Mouse (Mus musculus): ENCODE measurements around the gene Clock.
A peak's percentile ranks its signal among the peaks of the same experiment; 100 is the strongest.

Gene Clock

DNA sequence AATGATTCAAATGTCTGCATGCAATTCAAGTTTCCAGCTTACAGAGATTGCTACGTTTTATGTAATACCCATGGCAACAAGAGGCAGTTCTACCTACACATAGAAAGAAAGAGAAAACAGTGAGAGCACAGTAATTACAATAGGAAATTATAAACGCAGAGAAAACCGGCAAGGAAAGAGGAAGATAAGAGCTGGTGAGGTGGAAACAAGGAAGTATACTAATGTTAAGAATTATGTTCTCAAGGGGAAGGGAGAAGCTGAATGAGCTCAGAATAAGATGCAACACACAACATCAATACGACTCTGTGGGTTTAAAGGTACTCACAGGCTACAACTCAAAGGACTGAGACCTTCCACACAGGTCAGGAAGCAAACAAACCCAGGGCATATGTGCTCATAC is 29.6 kb downstream of the Clock start:
- DNase-seq: no peak

DNA sequence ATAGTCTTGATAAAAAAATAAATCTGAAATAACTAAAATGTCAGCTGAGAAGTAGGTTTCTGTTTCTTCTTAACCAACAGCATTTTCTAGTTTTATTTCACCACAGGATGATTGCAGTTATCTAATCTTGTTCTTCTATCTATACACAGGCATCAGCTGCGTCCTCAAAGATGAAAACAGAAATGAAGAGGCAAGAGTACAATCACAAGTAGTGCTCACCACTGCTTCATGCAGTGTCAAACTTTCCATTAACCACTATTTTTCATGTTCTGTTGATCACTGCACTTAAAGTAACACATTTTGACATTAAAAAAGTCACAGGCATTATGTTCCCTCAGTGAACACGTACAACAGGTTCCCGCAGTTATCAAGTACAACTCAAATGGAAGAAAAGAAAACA is 53.6 kb downstream of the Clock start:
- no peak for DNase-seq

GRCm38 (mm10) chr5:76246539-76246938 is 58.1 kb downstream of the Clock start:
- DNase-seq: no peak

DNA sequence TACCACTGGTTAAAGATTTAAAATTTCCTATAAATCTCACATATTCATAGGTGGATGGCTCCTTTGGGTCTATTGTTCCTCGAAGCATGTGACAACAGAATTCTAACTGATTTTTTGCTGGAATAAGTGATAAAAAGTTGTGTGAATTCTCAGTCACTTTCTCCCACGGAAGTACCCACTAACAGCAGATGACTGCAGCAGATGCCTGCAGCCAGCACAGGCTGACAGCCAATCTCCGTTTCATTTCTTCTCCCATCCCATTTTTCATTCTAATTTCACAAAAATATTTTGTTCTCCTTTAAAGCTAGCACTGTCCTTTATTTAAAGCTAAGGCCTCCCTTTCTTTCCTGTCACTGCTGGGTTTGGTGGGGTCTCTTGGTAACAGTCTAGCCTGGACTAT is 59.2 kb downstream of the Clock start:
- DNase-seq: no peak

GRCm38 (mm10) chr5:76244430-76244829 is 60.2 kb downstream of the Clock start:
- DNase-seq: no peak

DNA sequence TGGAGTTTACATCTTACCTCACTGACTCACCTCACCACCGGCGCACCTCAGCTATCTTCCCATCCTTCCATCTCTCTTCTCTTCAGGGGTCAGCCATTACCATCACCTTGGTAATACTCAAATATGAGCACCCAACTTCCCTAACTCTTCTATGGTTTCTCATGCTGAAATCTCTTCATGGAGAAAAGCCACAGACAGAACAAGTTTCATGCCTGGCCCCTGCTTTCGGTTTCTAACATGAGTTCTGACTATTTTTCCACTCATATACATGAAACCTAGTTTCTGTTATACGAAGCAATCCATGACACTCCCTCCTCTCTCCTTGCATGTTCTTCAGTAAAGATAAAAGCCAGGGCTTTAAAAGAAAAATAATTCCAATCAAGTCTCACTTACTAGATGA is 60.7 kb downstream of the Clock start:
- DNase-seq: no peak

- DNase-seq: no peak
Observed at GRCm38 (mm10) chr5:76243274-76243673, 61.3 kb downstream of the Clock start.

GRCm38 (mm10) chr5:76231171-76231855 is 73.3 kb downstream of the Clock start:
- no peak for DNase-seq

GRCm38 (mm10) chr5:76216691-76217090 is 87.9 kb downstream of the Clock start:
- DNase-seq: no peak

DNA sequence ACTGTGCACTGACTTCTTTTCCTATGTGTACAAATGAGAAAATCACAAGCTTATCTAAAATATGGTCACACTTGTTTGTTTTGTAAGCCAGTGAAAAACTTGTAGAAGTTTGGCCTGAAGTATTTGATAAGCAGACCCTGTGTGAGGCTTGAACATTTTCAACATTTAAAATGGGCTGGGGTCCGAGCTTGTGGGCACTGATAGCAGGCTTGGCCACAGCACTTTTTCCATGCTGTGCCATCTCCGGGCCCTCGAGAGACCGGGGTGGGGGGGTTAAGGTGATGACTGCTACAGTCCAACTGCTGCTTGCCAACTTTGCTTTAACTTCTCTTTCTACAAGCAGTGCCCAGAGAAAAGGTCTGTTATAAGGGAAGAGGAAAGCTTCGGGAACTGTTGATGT is 96.5 kb downstream of the Clock start:
- DNase-seq: no peak

- DNase-seq: no peak
Observed at GRCm38 (mm10) chr5:76205886-76206285, 98.7 kb downstream of the Clock start.

GRCm38 (mm10) chr5:76203171-76203570 is 101.4 kb downstream of the Clock start:
- DNase-seq: no peak

GRCm38 (mm10) chr5:76199346-76199745 is 105.2 kb downstream of the Clock start:
- DNase-seq: no peak

- DNase-seq: no peak
Observed at GRCm38 (mm10) chr5:76194377-76194945, 110.1 kb downstream of the Clock start.

- no peak for DNase-seq
Observed at GRCm38 (mm10) chr5:76193075-76193474, 111.5 kb downstream of the Clock start.

DNA sequence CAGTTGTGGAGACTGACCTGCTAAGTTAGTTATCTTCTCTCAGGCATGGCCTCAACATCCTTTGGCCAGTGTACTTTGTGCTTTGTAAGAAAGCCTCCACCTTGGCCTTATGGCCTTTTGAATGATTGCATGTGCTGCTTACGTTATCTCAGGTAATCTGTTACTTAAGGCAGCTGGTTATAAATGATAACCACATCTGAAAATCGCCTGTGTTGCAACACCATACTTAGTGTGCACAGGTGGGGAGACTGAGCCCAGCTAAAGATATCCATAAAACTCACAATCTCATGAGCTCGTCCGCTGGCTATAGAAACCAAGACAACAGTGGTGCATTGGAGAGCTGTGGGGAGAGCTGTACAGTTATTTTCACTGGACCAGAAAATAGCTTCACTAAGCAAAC is 114.0 kb downstream of the Clock start:
- DNase-seq: no peak

GRCm38 (mm10) chr5:76187885-76188284 is 116.7 kb downstream of the Clock start:
- no peak for DNase-seq

DNA sequence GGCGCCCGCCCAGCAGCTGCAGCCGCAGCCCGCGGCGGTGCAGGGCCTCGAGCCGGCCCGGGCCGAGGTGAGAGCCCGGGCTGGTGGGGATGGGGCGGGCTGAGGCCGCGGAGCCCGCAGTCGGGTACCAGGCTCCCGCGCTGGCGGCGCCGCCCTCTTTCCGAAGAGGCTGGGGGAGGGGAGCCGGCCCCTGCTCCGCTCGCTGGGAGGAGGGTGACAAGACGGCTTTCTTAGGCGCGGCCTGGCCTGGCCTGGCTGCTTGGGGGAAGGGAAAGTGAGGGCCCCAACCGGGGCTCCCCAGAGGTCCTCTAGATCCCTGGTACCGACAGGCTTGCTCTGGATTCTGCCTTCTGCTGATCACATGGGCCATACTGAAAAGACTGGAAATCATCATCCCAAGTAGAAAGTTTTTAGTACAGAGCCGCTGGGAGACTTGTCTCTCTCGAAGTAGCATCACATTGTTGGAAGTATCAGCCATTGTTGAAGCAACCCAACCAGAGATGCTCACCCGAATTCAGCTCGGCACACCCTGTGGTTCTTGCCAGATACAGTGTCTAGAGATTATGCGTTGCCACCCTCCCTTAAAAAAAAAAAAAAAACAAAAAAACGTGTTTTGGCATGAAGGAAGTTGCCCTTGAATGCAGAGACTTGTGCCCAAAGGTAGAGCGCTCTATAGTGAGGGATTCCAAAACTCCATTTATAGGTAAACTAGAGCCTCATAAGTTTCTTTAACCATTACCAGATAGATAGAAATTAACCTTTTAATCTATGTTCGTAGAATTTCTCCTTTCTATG is 120.1 kb downstream of the Clock start:
- peak; percentile 75 for DNase-seq

- peak; percentile 96 for DNase-seq
Observed at GRCm38 (mm10) chr5:76183750-76184261, 120.8 kb downstream of the Clock start, which contains the start of gene Tmem165. Tmem165 (plus strand) TSS chr5:76183880.

- DNase-seq: no peak
Observed at GRCm38 (mm10) chr5:76183043-76183749, 121.4 kb downstream of the Clock start.

- DNase-seq: no peak
Observed at GRCm38 (mm10) chr5:76182326-76182725, 122.3 kb downstream of the Clock start.

- DNase-seq: no peak
Observed at GRCm38 (mm10) chr5:76179791-76180190, 124.8 kb downstream of the Clock start.

DNA sequence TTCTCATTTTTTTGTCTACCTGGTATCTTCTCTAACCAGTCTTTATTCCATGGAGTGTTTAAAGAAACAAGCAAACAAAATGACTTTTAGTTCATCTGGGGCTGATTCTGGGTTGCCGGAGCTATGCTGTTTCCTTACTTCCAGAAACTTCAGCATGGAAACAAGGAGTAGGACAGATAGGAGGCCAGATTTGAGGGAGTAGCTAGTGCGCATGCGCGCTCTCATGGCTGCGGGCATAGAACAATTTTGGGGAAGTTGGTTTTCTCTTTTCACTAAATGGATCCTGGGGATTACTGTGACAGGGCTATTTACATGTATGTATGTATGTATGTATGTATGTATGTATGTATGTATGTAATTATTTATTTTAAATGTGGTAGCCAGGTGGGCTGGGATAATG is 125.4 kb downstream of the Clock start:
- DNase-seq: no peak

All from kidney, adult 18-20 months (tissue).